Mouse (Mus musculus): ENCODE data around the gene Mfsd6.
"Not testable (repeated sequence)": the region's sequence is repeated elsewhere in the genome, so short reads cannot be mapped to it uniquely, and the experiment has no call there.

Mfsd6 gene

DNA sequence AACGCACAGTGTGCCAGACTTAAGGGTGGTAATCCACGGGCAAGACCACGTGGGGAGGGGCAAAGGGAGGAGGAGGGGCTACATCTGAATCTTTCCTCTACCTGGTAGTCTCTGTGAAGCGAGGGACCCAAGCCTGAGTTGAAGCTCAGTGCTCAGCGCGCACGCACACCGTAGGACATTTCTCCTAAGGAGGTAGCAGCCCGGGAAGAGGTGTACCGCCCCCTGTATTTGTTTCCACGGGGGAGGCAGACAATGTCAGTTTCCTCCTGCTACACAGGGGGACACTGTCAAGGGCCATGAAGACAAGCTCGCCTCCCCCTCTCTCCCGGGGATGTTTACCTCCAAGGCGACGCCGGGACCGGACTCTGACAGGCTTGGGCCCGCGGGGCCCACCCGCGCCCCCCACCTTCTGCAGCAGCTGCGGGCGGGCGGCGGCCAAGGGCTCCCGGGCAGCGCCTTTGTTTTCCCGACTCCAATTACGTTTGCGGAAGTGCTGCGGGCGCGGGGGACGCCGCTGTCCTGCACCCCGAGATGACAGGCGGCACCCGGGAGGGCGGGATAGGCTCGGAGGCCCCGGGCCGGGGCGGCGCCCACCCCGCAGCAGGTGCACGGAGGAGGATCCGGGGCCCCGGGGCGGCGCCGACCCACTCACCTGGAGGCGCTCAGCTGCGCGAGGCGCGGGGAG lies 749 bp downstream of the Mfsd6 start:
- Histone ChIP-seq H3K36me3 (ENCODE audit: control insufficient read depth, insufficient read depth, low read length, poor library complexity, severe bottlenecking) (no peaks in the 10 kb centered on the region), H3K27me3 (ENCODE audit: control insufficient read depth, insufficient read depth, low read length, poor library complexity, severe bottlenecking) (no peaks in the 10 kb centered on the region)
- peak; percentile 39 for DNase-seq (ENCODE audit: low read depth, low spot score)

DNA sequence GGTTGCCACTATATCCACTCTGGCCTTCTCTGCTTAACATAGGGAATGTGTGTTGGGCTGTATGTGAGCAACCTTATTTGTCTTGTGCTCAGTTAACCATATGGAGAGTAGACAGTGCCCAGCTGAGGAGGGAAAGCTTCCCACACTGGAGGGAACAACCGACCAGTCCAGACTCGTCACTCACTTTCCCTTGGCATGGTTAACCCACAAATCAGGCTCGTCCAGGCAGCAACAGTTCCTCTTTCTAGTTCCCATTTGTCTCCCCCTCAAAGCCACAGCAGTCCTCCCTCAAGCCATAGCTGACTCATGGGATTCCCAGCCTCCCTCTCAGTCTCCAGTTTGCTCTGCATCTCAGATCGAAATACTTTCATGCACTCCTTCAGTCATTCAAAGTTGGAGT lies 4.7 kb downstream of the Mfsd6 start:
- Histone ChIP-seq H3K27me3 (ENCODE audit: control insufficient read depth, insufficient read depth, low read length, poor library complexity, severe bottlenecking) (no peaks in the 10 kb centered on the region), H3K36me3 (ENCODE audit: control insufficient read depth, insufficient read depth, low read length, poor library complexity, severe bottlenecking) (no peaks in the 10 kb centered on the region)
- peak; percentile 41 for DNase-seq (ENCODE audit: low read depth, low spot score)

DNA sequence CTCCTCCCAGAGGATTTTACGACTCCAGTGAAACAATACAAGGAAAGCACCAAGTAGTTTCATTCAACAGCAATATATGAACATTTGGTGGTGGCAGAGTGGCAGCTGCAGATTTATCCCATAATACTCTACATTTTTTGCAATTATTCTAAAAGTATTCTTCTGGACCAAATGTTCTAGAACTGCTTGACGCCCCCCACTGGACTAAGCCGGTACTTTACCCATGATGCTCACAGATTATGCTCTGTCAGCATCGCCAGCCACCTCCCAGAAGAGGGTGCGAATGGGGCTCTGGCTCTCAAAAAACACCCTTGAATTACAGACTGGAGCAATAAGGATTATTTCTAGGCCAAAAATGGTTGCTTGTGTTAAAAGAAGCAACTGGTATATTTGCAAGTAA lies 8.2 kb downstream of the Mfsd6 start:
- H3K27me3 ChIP-seq (ENCODE audit: control insufficient read depth, insufficient read depth, low read length, poor library complexity, severe bottlenecking) = no peaks in the 10 kb centered on the region
- H3K36me3 ChIP-seq (ENCODE audit: control insufficient read depth, insufficient read depth, low read length, poor library complexity, severe bottlenecking) = no peaks in the 10 kb centered on the region
- peak; percentile 39 for DNase-seq (ENCODE audit: low read depth, low spot score)

DNA sequence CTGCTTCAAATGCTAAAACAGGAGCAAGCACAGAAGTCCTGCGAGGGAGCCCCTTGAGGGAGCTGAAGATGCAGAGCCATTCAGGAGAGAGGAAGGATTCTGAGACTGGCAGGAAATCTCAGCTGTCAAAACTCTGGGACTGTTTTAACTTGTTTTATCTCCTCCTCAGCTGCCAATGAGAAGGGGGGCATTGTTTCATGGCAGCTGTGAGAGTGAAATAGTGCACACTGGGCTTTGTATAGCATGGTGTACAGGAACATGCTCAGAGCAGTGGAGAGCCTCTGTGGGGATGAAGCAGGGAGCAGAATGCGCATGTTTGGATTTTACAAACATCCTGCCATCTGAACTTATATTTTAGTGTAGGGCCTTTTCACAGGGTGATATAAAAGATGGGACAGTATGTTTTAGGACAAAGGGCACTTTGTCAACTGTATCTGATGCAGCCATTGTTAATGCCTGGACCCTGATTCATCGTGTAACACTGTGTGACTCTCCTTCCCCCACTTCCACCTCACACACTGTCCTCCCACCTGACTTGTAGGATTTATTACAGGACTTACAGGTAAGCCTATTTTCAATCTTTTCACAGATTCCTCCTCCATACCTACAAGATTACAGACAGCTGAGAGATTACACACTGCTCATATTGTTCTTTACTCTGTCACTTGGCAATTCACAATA lies 9.1 kb downstream of the Mfsd6 start:
- DNase-seq (ENCODE audit: low read depth, low spot score) = no peak
- Histone ChIP-seq H3K36me3 (ENCODE audit: control insufficient read depth, insufficient read depth, low read length, poor library complexity, severe bottlenecking) (no peaks in the 10 kb centered on the region), H3K27me3 (ENCODE audit: control insufficient read depth, insufficient read depth, low read length, poor library complexity, severe bottlenecking) (no peaks in the 10 kb centered on the region)

DNA sequence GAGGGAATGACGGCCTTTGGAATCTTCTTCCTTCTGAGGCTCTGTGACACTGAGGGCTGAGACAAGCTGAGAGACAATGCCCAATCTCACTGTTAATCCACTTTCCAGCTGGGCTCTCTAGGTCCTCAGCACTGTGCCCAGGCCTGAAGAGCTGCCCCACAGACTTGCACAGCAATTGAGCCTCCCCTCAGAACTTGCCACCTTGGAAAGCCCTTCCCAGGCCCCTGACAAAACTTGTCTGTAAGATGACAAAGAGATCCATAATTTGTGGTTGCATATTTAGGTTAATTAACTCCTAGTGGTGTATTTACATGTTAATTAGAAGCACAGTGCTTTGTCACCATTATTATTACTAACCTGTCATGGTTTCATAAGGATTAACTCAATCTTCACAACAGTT lies 12.8 kb downstream of the Mfsd6 start:
- DNase-seq (ENCODE audit: low read depth, low spot score) = no peak
- Histone ChIP-seq H3K27me3 (ENCODE audit: control insufficient read depth, insufficient read depth, low read length, poor library complexity, severe bottlenecking) (no peaks in the 10 kb centered on the region), H3K36me3 (ENCODE audit: control insufficient read depth, insufficient read depth, low read length, poor library complexity, severe bottlenecking) (no peaks in the 10 kb centered on the region)

DNA sequence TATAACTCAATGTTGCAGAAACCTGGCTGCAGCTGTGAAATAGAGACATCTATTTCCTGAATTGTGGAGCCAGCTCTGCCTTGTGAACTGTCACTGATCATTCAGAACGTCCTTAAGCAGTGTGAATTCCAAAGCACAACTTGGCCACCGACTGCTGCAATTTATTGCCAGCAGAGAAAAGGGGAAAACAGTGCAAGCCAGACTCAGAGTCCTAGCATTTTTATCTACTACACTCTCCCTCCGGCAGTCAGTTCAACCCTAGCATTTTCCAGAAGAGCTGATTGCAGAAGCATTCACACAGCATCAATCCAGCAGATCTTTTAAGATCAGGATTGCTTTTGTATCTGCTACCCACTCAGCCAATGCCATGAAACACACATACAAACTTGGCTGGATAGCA lies 13.2 kb downstream of the Mfsd6 start:
- no peak for DNase-seq (ENCODE audit: low read depth, low spot score)
- H3K36me3 ChIP-seq (ENCODE audit: control insufficient read depth, insufficient read depth, low read length, poor library complexity, severe bottlenecking) = no peaks in the 10 kb centered on the region
- no peaks in the 10 kb centered on the region for H3K27me3 ChIP-seq (ENCODE audit: control insufficient read depth, insufficient read depth, low read length, poor library complexity, severe bottlenecking)

DNA sequence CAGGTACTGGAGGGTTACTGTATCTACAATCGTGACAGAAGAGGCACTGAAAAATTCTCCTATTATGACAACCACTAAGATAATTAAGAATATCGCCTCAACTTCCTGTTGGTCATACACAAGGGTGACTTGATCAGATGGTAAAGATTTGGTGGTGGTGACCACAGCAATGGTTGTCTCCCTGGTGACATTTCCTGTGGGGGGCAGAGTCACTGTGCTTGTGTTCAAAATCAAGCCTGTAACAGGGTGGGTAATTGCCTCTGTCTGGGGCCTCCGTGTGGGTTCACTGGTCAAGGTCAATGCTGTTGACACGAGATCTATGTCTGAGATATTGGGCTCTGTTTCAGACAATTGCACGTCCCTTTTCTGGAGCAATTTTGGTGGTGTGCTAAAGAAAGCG lies 18.5 kb downstream of the Mfsd6 start:
- DNase-seq (ENCODE audit: low read depth, low spot score) = no peak
- Histone ChIP-seq H3K36me3 (ENCODE audit: control insufficient read depth, insufficient read depth, low read length, poor library complexity, severe bottlenecking) (no peaks in the 10 kb centered on the region), H3K27me3 (ENCODE audit: control insufficient read depth, insufficient read depth, low read length, poor library complexity, severe bottlenecking) (no peaks in the 10 kb centered on the region)

DNA sequence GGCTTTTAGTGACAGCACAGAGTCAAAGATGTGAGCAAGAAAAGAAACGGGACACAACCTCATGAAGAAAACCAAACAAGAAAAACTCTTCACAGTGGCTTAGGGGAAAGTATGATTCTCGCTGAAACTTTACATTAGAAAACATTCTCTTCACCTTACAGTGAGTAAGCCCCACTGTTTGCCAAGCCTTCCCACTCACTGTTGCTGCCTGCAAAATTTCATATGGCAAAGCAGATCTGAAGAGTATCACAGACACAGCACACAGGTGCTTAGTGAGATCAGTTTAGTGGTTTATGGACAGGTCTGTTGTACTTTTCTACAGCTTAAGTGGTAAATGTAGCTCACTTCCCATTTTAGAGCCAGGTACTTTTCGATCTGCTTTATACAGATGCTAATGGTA lies 20.2 kb downstream of the Mfsd6 start:
- Histone ChIP-seq H3K27me3 (ENCODE audit: control insufficient read depth, insufficient read depth, low read length, poor library complexity, severe bottlenecking) (no peaks in the 10 kb centered on the region), H3K36me3 (ENCODE audit: control insufficient read depth, insufficient read depth, low read length, poor library complexity, severe bottlenecking) (no peaks in the 10 kb centered on the region)
- no peak for DNase-seq (ENCODE audit: low read depth, low spot score)

DNA sequence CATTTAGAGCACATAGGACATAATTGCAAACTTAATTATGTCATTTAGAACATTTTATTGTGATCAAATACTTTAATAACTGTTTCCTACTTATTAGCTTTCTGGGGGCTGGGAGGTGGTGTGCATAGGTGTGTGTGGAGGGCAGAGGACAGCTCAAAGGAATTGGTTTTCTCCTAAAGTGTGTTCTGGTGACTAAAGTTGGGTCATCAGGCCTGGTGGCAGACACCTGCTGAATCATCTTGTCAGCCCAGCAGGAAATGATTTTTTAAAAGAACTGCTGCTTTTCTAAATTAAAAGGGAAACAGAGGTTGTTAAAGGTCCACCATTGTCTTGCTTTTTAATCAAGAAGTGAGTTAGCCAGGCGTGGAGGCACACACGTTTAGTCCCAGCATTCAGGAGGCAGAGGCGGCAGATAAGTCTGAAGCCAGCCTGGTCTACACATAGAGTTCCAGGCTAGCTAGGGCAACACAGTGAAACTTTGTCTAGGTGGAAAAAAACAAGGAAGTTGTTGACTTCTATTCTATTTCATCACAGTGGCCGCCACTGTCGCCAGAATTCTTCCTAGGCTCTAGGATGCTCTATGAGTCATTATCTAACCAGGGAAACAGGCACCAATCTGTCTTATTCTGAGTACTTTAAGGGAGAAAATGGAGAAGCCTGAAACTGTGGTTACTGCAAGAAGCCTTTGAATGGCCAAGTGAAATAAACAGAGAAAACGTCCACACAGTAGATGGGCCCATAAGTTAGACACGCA lies 24.3 kb downstream of the Mfsd6 start:
- DNase-seq (ENCODE audit: low read depth, low spot score) = no peak
- Histone ChIP-seq H3K36me3 (ENCODE audit: control insufficient read depth, insufficient read depth, low read length, poor library complexity, severe bottlenecking) (no peaks in the 10 kb centered on the region), H3K27me3 (ENCODE audit: control insufficient read depth, insufficient read depth, low read length, poor library complexity, severe bottlenecking) (no peaks in the 10 kb centered on the region)

DNA sequence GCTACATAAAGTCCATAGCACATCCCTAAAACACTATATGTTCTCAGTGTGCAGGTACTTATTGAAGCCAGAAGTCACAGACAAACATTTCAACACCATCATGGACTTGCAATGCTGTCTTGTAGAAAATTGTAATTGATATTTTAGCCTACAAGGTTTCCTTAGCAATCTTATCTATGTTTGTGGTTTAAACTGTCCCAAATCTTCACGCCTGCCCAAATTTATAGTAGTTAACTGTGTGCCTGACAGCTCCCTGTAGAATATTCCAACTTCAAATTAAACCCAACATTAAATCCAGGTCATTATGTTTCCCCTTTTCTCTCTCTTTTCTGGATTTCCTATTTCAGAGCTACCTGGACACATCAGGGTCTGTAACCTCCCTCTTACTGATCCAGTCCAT lies 25.3 kb downstream of the Mfsd6 start:
- DNase-seq (ENCODE audit: low read depth, low spot score) = no peak
- no peaks in the 10 kb centered on the region for H3K36me3 ChIP-seq (ENCODE audit: control insufficient read depth, insufficient read depth, low read length, poor library complexity, severe bottlenecking)
- H3K27me3 ChIP-seq (ENCODE audit: control insufficient read depth, insufficient read depth, low read length, poor library complexity, severe bottlenecking) = no peaks in the 10 kb centered on the region

DNA sequence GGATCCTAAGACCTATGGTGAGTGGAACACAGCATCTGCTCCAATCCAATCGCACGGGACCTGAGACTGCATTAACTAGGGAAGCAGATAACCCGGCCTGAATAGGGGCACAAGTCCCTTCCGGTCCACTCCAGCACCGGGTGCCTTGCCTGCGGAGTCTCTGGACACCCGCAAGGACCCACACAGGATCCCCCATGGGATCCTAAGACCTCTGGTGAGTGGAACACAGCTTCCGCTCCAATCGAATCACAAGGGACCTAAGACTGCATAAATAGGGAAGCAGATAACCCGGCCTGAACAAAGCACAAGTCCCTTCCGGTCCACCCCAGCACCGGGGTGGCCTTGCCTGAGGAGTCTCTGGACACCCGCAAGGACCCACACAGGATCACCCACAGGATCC lies 32.8 kb downstream of the Mfsd6 start:
- not testable (repeated sequence) for DNase-seq (ENCODE audit: low read depth, low spot score); H3K36me3 ChIP-seq (ENCODE audit: control insufficient read depth, insufficient read depth, low read length, poor library complexity, severe bottlenecking); H3K27me3 ChIP-seq (ENCODE audit: control insufficient read depth, insufficient read depth, low read length, poor library complexity, severe bottlenecking)

DNA sequence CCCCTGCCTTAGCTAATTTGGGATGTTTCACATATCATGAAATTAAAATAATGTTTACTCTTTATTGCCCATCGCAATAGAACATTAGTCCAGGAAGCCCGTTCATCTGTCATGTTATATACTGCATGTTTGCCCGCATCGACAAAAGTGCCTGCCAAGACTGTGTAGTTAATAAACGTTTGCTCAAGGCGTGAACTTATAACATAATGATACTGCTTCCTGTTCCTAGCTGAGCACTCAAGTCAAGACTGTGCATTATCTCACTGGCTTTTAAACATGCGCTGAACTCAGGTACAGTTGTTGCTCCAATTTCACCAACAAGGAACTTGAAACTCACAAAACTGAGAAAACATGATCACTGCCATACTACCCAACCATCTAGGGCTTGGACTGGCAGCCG lies 39.6 kb downstream of the Mfsd6 start:
- no peak for DNase-seq (ENCODE audit: low read depth, low spot score)
- H3K36me3 ChIP-seq (ENCODE audit: control insufficient read depth, insufficient read depth, low read length, poor library complexity, severe bottlenecking) = no peaks in the 10 kb centered on the region
- H3K27me3 ChIP-seq (ENCODE audit: control insufficient read depth, insufficient read depth, low read length, poor library complexity, severe bottlenecking) = no peaks in the 10 kb centered on the region

DNA sequence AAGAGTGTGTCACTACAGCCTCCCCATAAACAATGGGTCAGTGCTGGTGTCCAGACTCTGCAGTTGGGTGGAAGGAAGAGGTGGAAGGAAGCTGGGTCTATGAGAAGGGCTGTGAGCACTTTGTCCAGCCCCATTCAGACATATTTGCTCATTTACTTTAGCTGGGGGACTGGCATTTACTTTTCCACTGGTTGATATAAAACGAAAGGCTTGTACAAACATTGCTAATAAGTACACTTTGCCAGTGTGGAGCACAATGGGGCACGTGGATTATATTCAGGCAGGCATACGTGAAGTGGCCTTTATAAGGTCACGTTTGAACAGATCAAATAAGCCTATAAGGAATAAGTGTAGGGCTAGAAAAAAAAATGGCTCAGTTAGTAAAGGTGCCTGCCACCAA lies 43.7 kb downstream of the Mfsd6 start:
- Histone ChIP-seq H3K27me3 (ENCODE audit: control insufficient read depth, insufficient read depth, low read length, poor library complexity, severe bottlenecking) (no peaks in the 10 kb centered on the region), H3K36me3 (ENCODE audit: control insufficient read depth, insufficient read depth, low read length, poor library complexity, severe bottlenecking) (no peaks in the 10 kb centered on the region)
- no peak for DNase-seq (ENCODE audit: low read depth, low spot score)

DNA sequence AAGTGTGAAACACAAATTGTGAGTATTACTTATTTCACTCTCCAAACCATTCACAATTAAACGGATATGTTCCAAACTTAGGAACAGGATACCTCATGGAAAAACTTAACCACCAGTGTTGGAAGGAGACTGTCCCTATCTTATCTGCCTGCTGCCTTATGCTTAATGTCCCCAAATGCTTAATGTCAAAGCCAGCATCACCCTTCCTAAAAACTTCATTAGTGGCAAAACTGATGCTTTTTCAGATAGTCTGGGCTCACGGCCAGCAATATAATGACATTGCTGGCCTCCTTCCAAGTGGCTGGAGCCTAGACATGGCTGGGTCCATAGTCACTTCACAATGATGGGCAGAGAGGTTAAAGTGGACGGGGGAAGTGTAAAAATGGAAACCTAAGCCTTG lies 50.6 kb downstream of the Mfsd6 start:
- no peak for DNase-seq (ENCODE audit: low read depth, low spot score)
- Histone ChIP-seq H3K27me3 (ENCODE audit: control insufficient read depth, insufficient read depth, low read length, poor library complexity, severe bottlenecking) (no peaks in the 10 kb centered on the region), H3K36me3 (ENCODE audit: control insufficient read depth, insufficient read depth, low read length, poor library complexity, severe bottlenecking) (no peaks in the 10 kb centered on the region)

All from splenic B cell, adult 2 months (primary cell).